Mouse (Mus musculus) erythroblast, embryonic 14.5 days (primary cell): ENCODE measurements at regions not wholly inside any gene's neighbourhood (a gene's known extent, or its start where the extent isn't known, plus 50 kb on each side); places are given as distances from the start of the nearest gene placed in this dataset.
"Not testable (repeated sequence)": the region's sequence is repeated elsewhere in the genome, so short reads cannot be mapped to it uniquely, and the experiment has no call there.

Experiments used
- H3K27me3 ChIP-seq: 2 replicates; pipeline ENCODE4 v1.6.1; 2012; ENCODE audit warnings: inconsistent platforms; ENCODE audit not compliant: control insufficient read depth
- H3K36me3 ChIP-seq: 2 replicates; pipeline ENCODE4 v1.6.1; 2012; ENCODE audit warnings: mild to moderate bottlenecking, inconsistent platforms; ENCODE audit not compliant: control insufficient read depth
- H3K4me1 ChIP-seq: 2 replicates; pipeline ENCODE4 v1.6.1; 2012; ENCODE audit warnings: inconsistent platforms; ENCODE audit not compliant: control insufficient read depth
- H3K4me3 ChIP-seq: replicated peaks from 2 replicates; pipeline ENCODE3; 2012; ENCODE audit warnings: moderate library complexity, mild to moderate bottlenecking, inconsistent platforms
- H3K9me3 ChIP-seq: 2 replicates; pipeline ENCODE4 v1.6.1; 2012; ENCODE audit warnings: low read length, inconsistent platforms, mixed read lengths; ENCODE audit not compliant: control insufficient read depth
- GATA1 ChIP-seq: IDR thresholded peaks from 2 replicates; pipeline ENCODE4 v1.6.1; 2012; ENCODE audit warnings: low read length, inconsistent platforms, mixed read lengths
- TAL1 ChIP-seq: IDR thresholded peaks from 3 replicates; pipeline ENCODE4 v1.6.1; 2012; ENCODE audit warnings: low read length, inconsistent platforms, mixed read lengths

- H3K4me1 ChIP-seq: no peaks in the 10 kb centered on the region
- no peak for TF ChIP-seq GATA1
- TF ChIP-seq TAL1: no peak
- no peaks in the 10 kb centered on the region for H3K36me3 ChIP-seq
- no peaks in the 10 kb centered on the region for H3K27me3 ChIP-seq
- H3K9me3 ChIP-seq: no peaks in the 10 kb centered on the region
- H3K4me3 ChIP-seq: no peak overlapping the region
Measured at GRCm38 (mm10) chr10:9334245-9334845, 340.7 kb downstream of the Samd5 start.

- no peak for TF ChIP-seq TAL1
- no peak for TF ChIP-seq GATA1
- H3K27me3 ChIP-seq: no peaks in the 10 kb centered on the region
- no peaks in the 10 kb centered on the region for H3K4me1 ChIP-seq
- H3K9me3 ChIP-seq: no peaks in the 10 kb centered on the region
- no peaks in the 10 kb centered on the region for H3K36me3 ChIP-seq
- no peak overlapping the region for H3K4me3 ChIP-seq
Measured at GRCm38 (mm10) chr10:9331694-9332093, 343.3 kb downstream of the Samd5 start.

DNA sequence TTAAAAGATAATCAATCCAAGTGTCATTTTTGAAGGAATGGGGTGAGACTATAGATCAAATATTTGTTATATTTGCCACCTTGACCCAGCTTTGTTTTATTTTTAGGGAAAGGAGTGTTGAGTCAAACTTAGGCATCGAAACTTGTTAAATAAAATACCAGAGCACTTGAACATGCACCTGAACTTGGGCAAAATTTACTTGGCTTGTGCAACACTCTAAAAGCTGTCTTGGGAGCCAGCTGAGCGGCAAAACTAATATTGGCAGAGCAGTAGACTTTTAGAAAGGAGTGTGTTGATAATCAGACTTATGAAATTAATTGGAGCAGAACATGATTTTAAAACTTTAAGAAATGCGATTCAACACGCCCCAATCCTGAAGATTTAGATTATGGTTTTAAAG is 346.7 kb downstream of the Samd5 start:
- Histone ChIP-seq H3K9me3 (no peaks in the 10 kb centered on the region), H3K4me1 (no peaks in the 10 kb centered on the region), H3K27me3 (no peaks in the 10 kb centered on the region), H3K36me3 (no peaks in the 10 kb centered on the region), H3K4me3 (no peak overlapping the region)
- no peak for TF ChIP-seq TAL1
- TF ChIP-seq GATA1: no peak

DNA sequence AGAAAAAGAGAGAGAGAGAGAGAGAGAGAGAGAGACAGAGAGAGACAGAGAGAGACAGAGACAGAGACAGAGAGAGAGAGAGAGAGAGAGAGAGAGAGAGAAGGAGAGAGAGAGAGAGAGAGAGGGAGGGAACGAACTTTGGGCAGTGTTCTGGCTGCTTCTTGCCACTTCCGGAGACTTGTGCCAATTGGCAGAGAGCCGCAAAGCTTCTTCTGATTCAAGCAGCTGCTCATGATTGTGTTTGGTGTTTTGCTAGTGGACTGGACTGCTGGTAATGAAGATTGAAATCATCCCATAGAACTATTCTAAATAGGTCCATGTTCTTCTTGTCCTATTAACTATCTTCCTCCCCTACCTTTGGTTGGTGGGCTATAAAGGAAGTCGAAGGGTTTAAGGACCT is 347.1 kb downstream of the Samd5 start:
- not testable (repeated sequence) for H3K36me3 ChIP-seq, H3K9me3 ChIP-seq, H3K27me3 ChIP-seq, H3K4me1 ChIP-seq, H3K4me3 ChIP-seq

DNA sequence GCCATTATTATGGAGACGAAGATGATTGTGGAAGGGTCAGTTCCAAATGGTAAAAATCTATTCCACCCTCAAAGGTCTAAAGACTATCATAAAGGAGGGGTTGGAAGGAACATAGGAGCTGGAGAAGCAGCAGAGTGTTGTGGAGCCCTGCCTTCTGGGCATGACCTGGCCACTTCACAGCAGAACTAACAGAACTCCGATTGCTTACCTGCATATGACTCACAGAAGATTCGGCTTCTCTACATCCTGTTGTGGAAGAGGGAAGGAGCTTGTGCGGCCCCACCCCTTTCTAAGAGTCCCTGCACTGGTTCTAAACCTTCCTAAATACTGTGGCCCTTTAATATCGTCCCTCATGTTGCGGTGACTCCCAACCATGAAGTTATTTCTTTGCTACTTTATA is 362.7 kb downstream of the Samd5 start:
- H3K27me3 ChIP-seq: no peaks in the 10 kb centered on the region
- no peaks in the 10 kb centered on the region for H3K36me3 ChIP-seq
- H3K4me3 ChIP-seq: no peak overlapping the region
- H3K9me3 ChIP-seq: no peaks in the 10 kb centered on the region
- no peaks in the 10 kb centered on the region for H3K4me1 ChIP-seq
- no peak for TF ChIP-seq TAL1

GRCm38 (mm10) chr10:9310346-9310745 is 364.7 kb downstream of the Samd5 start:
- Histone ChIP-seq H3K27me3 (no peaks in the 10 kb centered on the region), H3K9me3 (no peaks in the 10 kb centered on the region), H3K4me1 (no peaks in the 10 kb centered on the region), H3K36me3 (no peaks in the 10 kb centered on the region), H3K4me3 (no peak overlapping the region)
- TF ChIP-seq GATA1: no peak
- TF ChIP-seq TAL1: no peak

GRCm38 (mm10) chr10:9296055-9296454 is 379.0 kb downstream of the Samd5 start:
- H3K9me3 ChIP-seq: no peaks in the 10 kb centered on the region
- no peak overlapping the region for H3K4me3 ChIP-seq
- no peaks in the 10 kb centered on the region for H3K4me1 ChIP-seq
- no peaks in the 10 kb centered on the region for H3K36me3 ChIP-seq
- TF ChIP-seq TAL1 (no peak), GATA1 (no peak)
- no peaks in the 10 kb centered on the region for H3K27me3 ChIP-seq

DNA sequence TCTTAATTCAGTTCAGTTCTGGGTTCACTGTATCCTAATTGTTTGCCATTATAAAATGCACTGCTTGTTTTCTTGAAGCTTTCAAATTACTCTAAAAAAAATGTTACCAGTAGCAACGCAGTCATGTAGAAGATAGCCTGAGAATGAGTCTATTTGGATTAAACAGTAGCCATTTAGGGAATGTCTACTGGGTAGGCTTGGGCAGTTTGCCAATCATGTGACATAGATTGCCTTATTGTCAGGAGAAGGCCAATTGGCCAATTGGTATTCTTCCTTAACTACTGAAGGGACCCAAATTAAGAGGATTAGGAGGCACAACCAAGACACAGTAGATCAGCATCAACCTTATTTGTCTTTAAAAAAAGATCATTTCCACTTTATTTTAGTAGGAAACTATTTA is 379.7 kb downstream of the Samd5 start:
- Histone ChIP-seq H3K36me3 (no peaks in the 10 kb centered on the region), H3K27me3 (no peaks in the 10 kb centered on the region), H3K9me3 (no peaks in the 10 kb centered on the region), H3K4me3 (no peak overlapping the region), H3K4me1 (no peaks in the 10 kb centered on the region)
- TF ChIP-seq TAL1 (no peak), GATA1 (no peak)

DNA sequence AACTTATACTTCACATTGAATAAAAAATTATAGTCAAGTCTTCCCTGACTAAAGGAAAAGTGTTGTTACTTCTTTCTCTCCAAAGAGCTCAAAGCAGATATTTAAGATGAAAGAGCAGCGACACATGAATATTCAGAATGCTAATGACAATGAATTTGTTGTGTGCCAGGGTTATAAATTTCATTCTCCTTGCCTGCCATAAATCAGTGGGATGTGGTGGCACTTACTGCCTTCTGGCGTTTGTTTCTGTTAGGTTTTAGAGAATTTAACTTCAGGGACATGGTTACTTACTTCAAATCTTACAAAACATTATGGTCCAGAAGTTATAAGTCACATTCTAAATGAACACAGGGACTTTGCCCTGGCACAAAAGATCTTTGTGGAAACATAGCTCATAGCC is 380.4 kb downstream of the Samd5 start:
- no peaks in the 10 kb centered on the region for H3K27me3 ChIP-seq
- H3K4me1 ChIP-seq: no peaks in the 10 kb centered on the region
- no peaks in the 10 kb centered on the region for H3K9me3 ChIP-seq
- no peak for TF ChIP-seq GATA1
- TF ChIP-seq TAL1: no peak
- no peaks in the 10 kb centered on the region for H3K36me3 ChIP-seq
- H3K4me3 ChIP-seq: no peak overlapping the region

DNA sequence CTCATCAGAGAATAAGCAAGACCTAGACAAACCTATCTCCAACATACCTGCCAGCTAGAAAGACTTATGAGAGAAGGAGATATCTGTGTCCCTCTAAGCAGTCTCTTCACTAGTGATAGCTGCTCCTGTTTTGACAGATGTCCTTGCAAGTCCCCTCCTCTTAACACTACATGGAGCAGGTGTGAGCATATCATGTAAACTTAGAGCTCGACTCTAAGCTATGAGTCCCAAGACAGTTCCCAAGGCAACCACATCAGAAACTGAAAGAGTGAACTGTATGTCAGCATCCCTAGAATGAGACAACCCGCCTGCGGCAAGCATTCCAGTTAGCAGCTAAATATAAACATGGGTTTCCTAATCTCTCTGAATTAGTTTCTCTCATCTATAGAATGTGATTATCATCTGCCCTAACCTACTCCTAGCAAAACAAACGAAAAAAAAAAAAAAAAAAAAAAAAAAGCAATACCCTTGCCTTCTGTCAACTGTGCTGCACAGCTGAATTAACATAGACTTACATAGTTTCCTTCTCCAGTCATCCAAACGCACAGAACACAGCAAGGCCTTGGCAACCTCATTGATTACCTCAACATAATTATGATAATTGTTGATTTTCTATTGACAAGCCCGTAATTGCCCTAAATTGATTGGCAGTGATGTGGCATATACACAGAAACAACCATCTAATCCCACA is 383.4 kb downstream of the Samd5 start:
- no peaks in the 10 kb centered on the region for H3K4me1 ChIP-seq
- TF ChIP-seq GATA1 (no peak), TAL1 (no peak)
- H3K4me3 ChIP-seq: no peak overlapping the region
- H3K36me3 ChIP-seq: no peaks in the 10 kb centered on the region
- no peaks in the 10 kb centered on the region for H3K9me3 ChIP-seq
- H3K27me3 ChIP-seq: no peaks in the 10 kb centered on the region
